Mouse (Mus musculus) neural tube, embryonic 15.5 days (tissue): ENCODE measurements around the gene Ankrd11. TPM values are rescaled to one million over a fixed set of nuclear protein-coding genes. Genes with fewer than 3 reads are reported as not detected.

Experiments used
- ATAC-seq: fragments of 200-750 bp; cut with Nextera tagmentation; 2 replicates; pipeline ENCODE4 v1.8.0; 2017; ENCODE audit warnings: mild to moderate bottlenecking, moderate TSS enrichment, moderate library complexity; ENCODE audit not compliant: low FRiP score
- H3K27ac ChIP-seq: fragments of 300-500 bp; sonication (generic); replicated peaks from 2 replicates; pipeline ENCODE4 v1.5.1; 2015; ENCODE audit warnings: mild to moderate bottlenecking, inconsistent platforms
- H3K27me3 ChIP-seq: fragments of 300-500 bp; sonication (generic); replicated peaks from 2 replicates; pipeline ENCODE4 v1.6.1; 2015; ENCODE audit warnings: inconsistent platforms
- H3K36me3 ChIP-seq: fragments of 300-500 bp; sonication (generic); 2 replicates; pipeline ENCODE4 v1.6.1; 2015; ENCODE audit warnings: inconsistent platforms
- H3K4me1 ChIP-seq: fragments of 300-500 bp; sonication (generic); 2 replicates; pipeline ENCODE4 v1.6.1; 2015; ENCODE audit warnings: inconsistent platforms
- H3K4me2 ChIP-seq: fragments of 300-500 bp; sonication (generic); 2 replicates; pipeline ENCODE4 v1.6.1; 2015; ENCODE audit warnings: inconsistent platforms, mild to moderate bottlenecking, moderate library complexity
- H3K4me3 ChIP-seq: fragments of 300-500 bp; sonication (generic); replicated peaks from 2 replicates; pipeline ENCODE4 v1.5.1; 2015; ENCODE audit warnings: mild to moderate bottlenecking, inconsistent platforms
- H3K9ac ChIP-seq: fragments of 300-500 bp; sonication (generic); replicated peaks from 2 replicates; pipeline ENCODE4 v1.6.1; 2015; ENCODE audit warnings: mild to moderate bottlenecking, inconsistent platforms
- H3K9me3 ChIP-seq: fragments of 300-500 bp; sonication (generic); replicated peaks from 2 replicates; pipeline ENCODE4 v1.6.1; 2016; ENCODE audit warnings: inconsistent platforms
- WGBS: fragments of 180-500 bp; shearing (Covaris S2); methylation state at CpG from one replicate; pipeline ENCODE4 v1.1.7; 2015; ENCODE audit warnings: mixed read lengths; 5-methylcytosine and 5-hydroxymethylcytosine counted together
- polyA plus RNA-seq: library from polyadenylated mRNA; unstranded; fragments of >200 nt; fragmentation: Nextera tagmentation; extraction: Ambion mirVana; gene quantifications from 2 replicates; pipeline ENCODE4 v1.2.1, GENCODE M21; 2015

Ankrd11 gene
- polyA plus RNA-seq, 1 experiment from 2014 or later, result 59.9 TPM

- H3K27ac ChIP-seq, result peak overlapping the region; percentile 61; the same call in 1 of the 2 replicates
- no peak overlapping the region for H3K4me2 ChIP-seq
- no peaks in the 10 kb centered on the region for H3K9me3 ChIP-seq
- no peak overlapping the region for H3K4me3 ChIP-seq
- WGBS, result 72% methylated on average over 7 of the region's 7 CpGs
- no peak overlapping the region for H3K9ac ChIP-seq
- no peaks in the 10 kb centered on the region for H3K27me3 ChIP-seq
- H3K4me1 ChIP-seq, result peaks cover 65% of the 10 kb centered on the region
- no peak for ATAC-seq
- 0 out of 2 replicates have a peak, but pooled peaks cover 3% of the 10 kb centered on the region for H3K36me3 ChIP-seq
Measured at GRCm38 (mm10) chr8:122918438-122919107, 123.5 kb downstream of the Ankrd11 start.

DNA sequence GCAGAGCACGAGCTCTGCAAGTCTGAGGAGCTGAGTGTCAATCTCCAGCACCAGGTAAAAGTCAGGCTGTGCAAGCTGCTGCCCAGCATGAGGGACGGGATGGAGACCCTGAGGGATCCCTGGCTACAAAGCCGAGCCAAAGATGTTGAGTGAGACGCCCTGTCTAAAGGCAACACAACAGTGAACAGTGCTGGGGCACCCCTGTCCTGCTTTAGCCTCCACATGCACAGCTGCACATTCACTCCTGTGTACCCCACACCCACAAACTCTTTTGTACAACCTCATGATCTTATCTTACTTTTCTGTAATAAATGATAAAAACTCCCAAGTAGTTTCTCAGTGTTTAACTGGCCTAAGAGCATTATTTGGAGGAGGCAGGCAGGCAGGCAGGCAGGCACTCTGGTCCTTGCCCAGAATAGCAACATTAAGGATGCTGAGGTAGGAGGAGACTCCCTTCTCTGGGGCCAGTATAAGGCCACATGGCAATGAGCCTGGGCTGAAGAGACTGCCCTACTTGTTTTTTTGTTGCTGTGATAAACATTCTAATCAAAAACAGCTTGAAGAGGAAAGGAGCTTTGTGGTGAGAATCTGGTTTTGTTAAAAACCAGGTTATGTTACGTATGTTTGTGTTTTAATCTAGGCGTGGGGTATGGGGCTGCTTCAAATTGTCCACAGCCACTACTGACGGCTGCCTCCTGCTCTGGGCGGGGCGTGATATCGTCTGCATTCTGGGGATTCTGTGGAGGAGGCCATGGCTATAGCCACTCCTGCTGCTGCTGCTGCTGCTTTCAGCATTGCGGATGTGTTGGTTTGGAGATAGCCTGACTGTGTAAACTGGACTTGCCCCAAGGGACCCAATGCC is 124.3 kb downstream of the Ankrd11 start:
- Histone ChIP-seq H3K9me3 (no peaks in the 10 kb centered on the region), H3K27ac (peak overlapping the region; percentile 61; the same call in 1 of the 2 replicates), H3K9ac (no peak overlapping the region), H3K4me2 (no peak overlapping the region), H3K36me3 (0 out of 2 replicates have a peak, but pooled peaks cover 8% of the 10 kb centered on the region), H3K27me3 (no peaks in the 10 kb centered on the region), H3K4me3 (no peak overlapping the region), H3K4me1 (peaks cover 61% of the 10 kb centered on the region)
- ATAC-seq, result no peak
- WGBS, result 65% methylated on average over 11 of the region's 11 CpGs

DNA sequence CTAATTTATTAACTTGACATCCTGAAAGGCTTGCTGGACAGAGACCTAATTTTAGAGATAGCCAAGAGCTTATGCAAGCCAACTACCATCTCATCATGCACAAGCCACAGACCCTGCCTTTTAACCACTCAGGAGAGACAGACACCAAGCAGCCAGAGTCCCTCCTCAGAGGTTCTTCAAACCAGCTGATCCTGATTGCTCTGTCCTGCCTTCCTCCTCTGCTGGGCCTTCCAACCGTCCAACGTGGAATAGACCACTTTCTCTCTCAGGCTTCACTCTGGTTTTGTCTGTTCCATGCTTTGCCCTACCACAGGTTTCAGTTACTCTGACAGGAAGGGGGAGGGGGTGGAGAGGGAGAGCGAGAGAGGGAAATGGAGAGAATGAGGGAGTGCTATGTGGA is 125.3 kb downstream of the Ankrd11 start:
- WGBS, result 66% methylated on average over 3 of the region's 3 CpGs
- Histone ChIP-seq H3K4me3 (no peak overlapping the region), H3K27ac (no peak overlapping the region), H3K27me3 (no peaks in the 10 kb centered on the region), H3K9me3 (no peaks in the 10 kb centered on the region), H3K4me2 (no peak overlapping the region), H3K9ac (no peak overlapping the region), H3K4me1 (peaks cover 54% of the 10 kb centered on the region), H3K36me3 (0 out of 2 replicates have a peak, but pooled peaks cover 10% of the 10 kb centered on the region)
- no peak for ATAC-seq

DNA sequence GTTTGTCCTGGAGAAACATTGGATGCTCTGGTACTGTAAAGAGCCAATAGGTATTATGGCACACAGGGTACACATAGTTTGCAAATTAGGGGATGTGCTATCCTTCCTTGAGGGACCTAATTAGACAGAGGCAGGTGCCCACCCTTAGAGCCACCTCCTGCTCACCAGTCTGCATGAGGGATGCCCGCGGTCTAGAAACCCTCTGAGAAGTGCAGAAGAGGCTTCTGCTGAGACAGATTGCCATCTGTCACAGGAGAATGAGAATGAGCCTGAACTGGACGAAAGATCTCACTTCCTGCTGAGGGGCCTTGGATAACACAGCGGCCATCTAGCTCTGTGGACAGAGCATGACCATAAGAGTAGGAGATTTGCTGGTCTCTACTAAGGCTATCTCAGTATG is 129.2 kb downstream of the Ankrd11 start:
- peaks cover 15% of the 10 kb centered on the region for H3K4me1 ChIP-seq
- no peak for ATAC-seq
- H3K27me3 ChIP-seq, result no peaks in the 10 kb centered on the region
- no peak overlapping the region for H3K27ac ChIP-seq
- H3K36me3 ChIP-seq, result peaks cover 14% of the 10 kb centered on the region
- no peak overlapping the region for H3K9ac ChIP-seq
- WGBS, result 87% methylated on average over 4 of the region's 4 CpGs
- no peak overlapping the region for H3K4me2 ChIP-seq
- no peaks in the 10 kb centered on the region for H3K9me3 ChIP-seq
- H3K4me3 ChIP-seq, result no peak overlapping the region

DNA sequence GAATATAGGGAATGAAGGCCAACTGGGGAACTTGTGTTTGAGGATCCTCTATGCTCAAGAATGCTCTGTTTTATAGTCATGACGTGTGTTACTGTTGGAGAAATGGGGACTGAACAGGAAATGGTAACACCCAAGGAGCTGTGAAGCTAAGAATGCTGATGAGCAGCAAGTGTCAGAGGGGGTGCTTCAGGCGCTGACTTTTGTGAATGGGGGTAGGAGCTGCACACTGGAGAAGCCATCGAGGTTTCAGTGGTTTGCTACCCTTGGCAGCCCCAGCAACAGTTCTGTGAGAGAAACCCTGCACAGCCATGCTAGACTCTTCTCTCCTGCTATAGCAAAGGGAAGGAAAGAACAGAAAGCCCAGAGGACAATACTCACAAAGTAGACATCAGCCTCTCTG is 129.9 kb downstream of the Ankrd11 start:
- Histone ChIP-seq H3K4me1 (peaks cover 8% of the 10 kb centered on the region), H3K4me2 (no peak overlapping the region), H3K4me3 (no peak overlapping the region), H3K27ac (no peak overlapping the region), H3K36me3 (peaks cover 21% of the 10 kb centered on the region), H3K9ac (no peak overlapping the region), H3K9me3 (no peaks in the 10 kb centered on the region), H3K27me3 (no peaks in the 10 kb centered on the region)
- 77% methylated on average over 3 of the region's 3 CpGs for WGBS
- ATAC-seq, result no peak

- Histone ChIP-seq H3K4me2 (peak overlapping the region; percentile 27), H3K36me3 (peaks cover 13% of the 10 kb centered on the region), H3K9ac (no peak overlapping the region), H3K4me1 (peaks cover 10% of the 10 kb centered on the region), H3K9me3 (no peaks in the 10 kb centered on the region), H3K4me3 (no peak overlapping the region), H3K27me3 (no peaks in the 10 kb centered on the region), H3K27ac (peak overlapping the region; percentile 14; the same call in 1 of the 2 replicates)
- 45% methylated on average over 6 of the region's 6 CpGs for WGBS
- peak; percentile 82 for ATAC-seq
Measured at GRCm38 (mm10) chr8:122906463-122907021, 135.5 kb downstream of the Ankrd11 start.

- no peak for ATAC-seq
Measured at GRCm38 (mm10) chr8:122905346-122905745, 136.7 kb downstream of the Ankrd11 start.

DNA sequence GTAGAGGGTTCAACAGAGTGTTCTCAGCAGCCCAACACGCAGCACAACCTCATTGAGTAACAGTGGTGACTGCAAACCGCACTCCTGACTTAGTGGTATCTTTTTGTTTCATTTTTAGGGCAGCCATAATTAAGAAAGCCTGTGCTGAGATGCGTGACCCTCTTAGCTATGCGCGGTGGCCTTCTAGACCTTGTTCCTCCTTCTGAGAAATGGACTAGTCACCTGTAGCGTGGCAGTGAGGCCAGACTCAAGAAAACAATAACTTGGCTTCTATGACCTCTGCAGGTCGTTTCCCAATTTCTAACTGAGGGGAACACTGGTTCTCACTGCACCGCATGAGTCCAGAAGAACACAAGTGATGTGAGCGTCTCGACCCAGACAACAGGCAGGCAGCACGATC is 137.6 kb downstream of the Ankrd11 start:
- WGBS, result 87% methylated on average over 11 of the region's 11 CpGs
- H3K27me3 ChIP-seq, result no peaks in the 10 kb centered on the region
- H3K9me3 ChIP-seq, result no peaks in the 10 kb centered on the region

More at GRCm38 (mm10) chr8:122905346-122905745, 136.7 kb downstream of the Ankrd11 start:
- WGBS, result 87% methylated on average over 4 of the region's 4 CpGs
- no peak overlapping the region for H3K27ac ChIP-seq
- H3K9me3 ChIP-seq, result no peaks in the 10 kb centered on the region
- no peak overlapping the region for H3K9ac ChIP-seq
- H3K4me3 ChIP-seq, result no peak overlapping the region
- no peak overlapping the region for H3K4me2 ChIP-seq
- peaks cover 13% of the 10 kb centered on the region for H3K36me3 ChIP-seq
- H3K27me3 ChIP-seq, result no peaks in the 10 kb centered on the region
- H3K4me1 ChIP-seq, result peaks cover 10% of the 10 kb centered on the region

GRCm38 (mm10) chr8:122903002-122903401 is 139.1 kb downstream of the Ankrd11 start:
- WGBS, result 30% methylated on average over 5 of the region's 5 CpGs
- Histone ChIP-seq H3K4me1 (peaks cover 10% of the 10 kb centered on the region), H3K27ac (no peak overlapping the region), H3K4me2 (no peak overlapping the region), H3K27me3 (no peaks in the 10 kb centered on the region), H3K36me3 (peaks cover 21% of the 10 kb centered on the region), H3K4me3 (no peak overlapping the region), H3K9me3 (no peaks in the 10 kb centered on the region), H3K9ac (no peak overlapping the region)
- no peak for ATAC-seq

More for the DNA sequence above, 137.6 kb downstream of the Ankrd11 start:
- H3K9ac ChIP-seq, result no peak overlapping the region
- H3K4me3 ChIP-seq, result no peak overlapping the region
- peaks cover 13% of the 10 kb centered on the region for H3K36me3 ChIP-seq
- H3K4me1 ChIP-seq, result peaks cover 10% of the 10 kb centered on the region
- no peak overlapping the region for H3K4me2 ChIP-seq
- H3K27ac ChIP-seq, result no peak overlapping the region
- ATAC-seq, result no peak

DNA sequence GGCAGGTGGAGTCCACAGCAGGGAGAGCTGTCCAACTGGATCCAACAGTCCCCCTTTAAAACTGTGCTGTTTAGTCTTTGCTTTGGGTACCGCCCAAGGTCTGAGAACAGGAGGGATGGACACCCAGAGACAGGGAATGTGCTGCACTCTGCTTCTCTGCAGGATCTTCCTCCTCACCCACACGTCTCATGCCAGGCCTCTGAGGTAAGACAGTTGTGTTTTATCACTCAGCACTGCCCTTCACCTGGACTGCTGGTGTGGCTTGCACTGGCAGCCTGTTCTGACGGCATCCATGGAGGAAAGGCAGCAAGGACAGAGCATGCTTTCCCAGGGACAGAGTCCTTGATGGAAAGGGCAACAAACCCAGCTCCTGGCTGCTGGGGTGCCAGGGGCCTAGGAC is 139.5 kb downstream of the Ankrd11 start:
- no peak for ATAC-seq
- Histone ChIP-seq H3K4me1 (peaks cover 10% of the 10 kb centered on the region), H3K4me3 (no peak overlapping the region), H3K27ac (no peak overlapping the region), H3K27me3 (no peaks in the 10 kb centered on the region), H3K9ac (no peak overlapping the region), H3K36me3 (peaks cover 20% of the 10 kb centered on the region), H3K4me2 (no peak overlapping the region), H3K9me3 (no peaks in the 10 kb centered on the region)
- 61% methylated on average over 3 of the region's 3 CpGs for WGBS

- no peak overlapping the region for H3K27ac ChIP-seq
- peaks cover 20% of the 10 kb centered on the region for H3K36me3 ChIP-seq
- H3K27me3 ChIP-seq, result no peaks in the 10 kb centered on the region
- no peaks in the 10 kb centered on the region for H3K9me3 ChIP-seq
- no peak overlapping the region for H3K4me3 ChIP-seq
- no peak overlapping the region for H3K9ac ChIP-seq
- no peak overlapping the region for H3K4me2 ChIP-seq
- ATAC-seq, result no peak
- H3K4me1 ChIP-seq, result peaks cover 9% of the 10 kb centered on the region
- WGBS, result 88% methylated on average over 8 of the region's 8 CpGs
Measured at GRCm38 (mm10) chr8:122901892-122902515, 140.1 kb downstream of the Ankrd11 start.
